ENCODE assay signal across 11 mouse cellular contexts in genomic region chr2:32842558-32842957, GRCm38 (mm10). TPM values are rescaled to one million over a fixed set of nuclear protein-coding genes. Genes with fewer than 3 reads are reported as not detected.
DNase-seq lines count a peak whose midpoint lies in the region; ATAC-seq and TF ChIP-seq lines count a peak whose summit lies in the region.
"Had no signal": no experiment of that assay in that cellular context is flagged by ENCODE, and none has a peak within 500 bp of the region (broad histone marks: within the 10 kb centered on the region; RNA-seq: fewer than 3 reads in every experiment).

No protein-coding gene starts in this region.

- peak; percentile 48 for TF ChIP-seq CTCF in heart, postnatal 0 days (IDR thresholded peaks at IDR 0.05; ENCODE audit: low read depth)
- peak; percentile 21; the same call in 1 of the 2 replicates for TF ChIP-seq CTCF in spleen, adult 2 months (IDR thresholded peaks at IDR 0.05; ENCODE audit: extremely low read depth, insufficient read depth, insufficient read length, insufficient replicate concordance)
- TF ChIP-seq CTCF in stomach, postnatal 0 days (IDR thresholded peaks at IDR 0.05; ENCODE audit: low read depth), result peak; percentile 61

- H3K4me3 ChIP-seq in heart, postnatal 0 days (ENCODE audit: low read depth, low read length), result no peak overlapping the region
- no peak overlapping the region for H3K4me3 ChIP-seq in spleen, adult 2 months (ENCODE audit: extremely low read depth, insufficient read depth, insufficient read length)
- H3K4me3 ChIP-seq in stomach, postnatal 0 days (ENCODE audit: low read depth, low read length), result no peak overlapping the region
- H3K4me3 ChIP-seq: limb, embryonic 15.5 days had no signal

- TF ChIP-seq EP300 in heart, postnatal 0 days (IDR thresholded peaks at IDR 0.05; ENCODE audit: low read depth), result no peak
- no peak for TF ChIP-seq EP300 in stomach, postnatal 0 days (optimal IDR thresholded peaks at IDR 0.05)

- no peak overlapping the region for H3K27ac ChIP-seq in heart, postnatal 0 days (ENCODE audit: low read depth)
- no peak overlapping the region for H3K27ac ChIP-seq in spleen, adult 2 months (ENCODE audit: insufficient read depth, low read length)
- no peak overlapping the region for H3K27ac ChIP-seq in stomach, postnatal 0 days (replicated peaks)

- H3K9ac ChIP-seq in heart, postnatal 0 days (replicated peaks; ENCODE audit: low read depth, low read length), result no peak overlapping the region
- no peak overlapping the region for H3K9ac ChIP-seq in stomach, postnatal 0 days (ENCODE audit: low read length)
- H3K9ac ChIP-seq: limb, embryonic 15.5 days had no signal

- no peak overlapping the region for H3K4me2 ChIP-seq in heart, postnatal 0 days (ENCODE audit: low read depth, low read length)
- no peak overlapping the region for H3K4me2 ChIP-seq in stomach, postnatal 0 days (replicated peaks; ENCODE audit: low read depth)
- H3K4me2 ChIP-seq: limb, embryonic 15.5 days had no signal

- intact Hi-C loops in heart, postnatal 14 days (cut with DNase I), result no loop called here

- no peaks in the 10 kb centered on the region for H3K27me3 ChIP-seq in heart, postnatal 0 days (ENCODE audit: control insufficient read depth, insufficient read depth, low read length)
- no peaks in the 10 kb centered on the region for H3K27me3 ChIP-seq in spleen, adult 2 months (ENCODE audit: control insufficient read depth, insufficient read depth, low read length)
- no peaks in the 10 kb centered on the region for H3K27me3 ChIP-seq in stomach, postnatal 0 days (ENCODE audit: control insufficient read depth, insufficient read depth, low read length)
- H3K27me3 ChIP-seq: limb, embryonic 15.5 days had no signal

- TF ChIP-seq POLR2A in spleen, adult 2 months (IDR thresholded peaks at IDR 0.05; ENCODE audit: low read depth, low read length), result no peak

- no peaks in the 10 kb centered on the region for H3K9me3 ChIP-seq in heart, postnatal 0 days (replicated peaks; ENCODE audit: control insufficient read depth, low read length)
- H3K9me3 ChIP-seq in stomach, postnatal 0 days (ENCODE audit: control insufficient read depth, low read length), result no peaks in the 10 kb centered on the region
- H3K9me3 ChIP-seq: limb, embryonic 15.5 days had no signal

- 48% methylated on average over 4 of the region's 4 CpGs for WGBS in heart, postnatal 0 days
- WGBS in spleen, adult 2 months, result 41% methylated on average over 4 of the region's 4 CpGs
- 39% methylated on average over 4 of the region's 4 CpGs for WGBS in stomach, postnatal 0 days

- DNase-seq in heart, postnatal 0 days (ENCODE audit: low spot score), result no peak
- DNase-seq in heart, postnatal 14 days, result no peak
- no peak for DNase-seq in spleen, adult 2 months (ENCODE audit: low read depth in 1 of 2, low spot score in 2 of 2)
- DNase-seq in spleen, adult 12 weeks (ENCODE audit: low spot score), result no peak
- peak; percentile 83 for DNase-seq in R1 (ENCODE audit: low read depth, low spot score)
- DNase-seq in stomach, postnatal 0 days (ENCODE audit: low spot score), result no peak
- DNase-seq in urinary bladder, adult 2 months (ENCODE audit: low spot score), result no peak
- no peak for DNase-seq in urinary bladder, postnatal 14 days (ENCODE audit: low spot score)
- DNase-seq: heart, postnatal 4 days had no signal

- ATAC-seq in heart, postnatal 0 days (ENCODE audit: insufficient read depth, low read depth), result no peak
- no peak for ATAC-seq in stomach, postnatal 0 days (ENCODE audit: low FRiP score, low TSS enrichment)

- H3K36me3 ChIP-seq in heart, postnatal 0 days (replicated peaks; ENCODE audit: control insufficient read depth, insufficient read depth, low read length), result no peaks in the 10 kb centered on the region
- H3K36me3 ChIP-seq in spleen, adult 2 months (ENCODE audit: control insufficient read depth, insufficient read depth, low read length), result no peaks in the 10 kb centered on the region
- no peaks in the 10 kb centered on the region for H3K36me3 ChIP-seq in stomach, postnatal 0 days (ENCODE audit: control insufficient read depth, insufficient read depth, low read length)

- H3K4me1 ChIP-seq in heart, postnatal 0 days (ENCODE audit: control insufficient read depth, insufficient read depth), result peaks cover 28% of the 10 kb centered on the region
- no peaks in the 10 kb centered on the region; the same call in 1 of the 2 replicates for H3K4me1 ChIP-seq in spleen, adult 2 months (ENCODE audit: control insufficient read depth, insufficient read depth, insufficient read length)
- H3K4me1 ChIP-seq in stomach, postnatal 0 days (replicated peaks; ENCODE audit: control insufficient read depth, insufficient read depth), result no peaks in the 10 kb centered on the region

RNA-seq across cellular contexts. Expression of gene Stxbp1, which starts 4.5 kb away (rescaled TPM):
- 12.6 and 46.0 TPM in 2 replicates for total RNA-seq in heart, postnatal 0 days (2014; rRNA removed; ENCODE audit: low replicate concordance)
- polyA plus RNA-seq in heart, postnatal 0 days (2015; fragmentation: Nextera tagmentation; extraction: Ambion mirVana), result 20.9 and 23.5 TPM in 2 replicates
- total RNA-seq in heart, postnatal 14 days (2021), result 10 to 100 TPM; 19.5 to 22.7 TPM
- 5.5 and 5.6 TPM in 2 replicates for polyA plus RNA-seq in spleen, adult 2 months (2012; rRNA removed)
- polyA plus RNA-seq in stomach, postnatal 0 days (2015; fragmentation: Nextera tagmentation; extraction: Ambion mirVana), result 9.3 and 9.5 TPM in 2 replicates
- 15.8 and 19.8 TPM in 2 replicates for polyA plus RNA-seq in urinary bladder, adult 2 months (2012; rRNA removed)

RNA-seq across cellular contexts. Expression of gene Fam129b, which starts 33.4 kb away (rescaled TPM):
- 59.6 and 60.1 TPM in 2 replicates for total RNA-seq in heart, postnatal 0 days (2014; rRNA removed; ENCODE audit: low replicate concordance)
- polyA plus RNA-seq in heart, postnatal 0 days (2015; fragmentation: Nextera tagmentation; extraction: Ambion mirVana), result 25.2 and 25.3 TPM in 2 replicates
- 10 to 100 TPM; 31.2 to 33.4 TPM for total RNA-seq in heart, postnatal 14 days (2021)
- 11.0 and 11.6 TPM in 2 replicates for polyA plus RNA-seq in spleen, adult 2 months (2012; rRNA removed)
- polyA plus RNA-seq in stomach, postnatal 0 days (2015; fragmentation: Nextera tagmentation; extraction: Ambion mirVana), result 90.7 and 101 TPM in 2 replicates
- polyA plus RNA-seq in urinary bladder, adult 2 months (2012; rRNA removed), result 99.6 and 102 TPM in 2 replicates

RNA-seq across cellular contexts. Expression of gene Cfap157, which starts 58.3 kb away (rescaled TPM):
- not detected in 2 replicates for total RNA-seq in heart, postnatal 0 days (2014; rRNA removed; ENCODE audit: low replicate concordance)
- polyA plus RNA-seq in heart, postnatal 0 days (2015; fragmentation: Nextera tagmentation; extraction: Ambion mirVana), result 0.22 and 0.56 TPM in 2 replicates
- under 1 TPM; 0.17 to 0.24 TPM for total RNA-seq in heart, postnatal 14 days (2021)
- polyA plus RNA-seq in spleen, adult 2 months (2012; rRNA removed), result not detected in 2 replicates
- polyA plus RNA-seq in stomach, postnatal 0 days (2015; fragmentation: Nextera tagmentation; extraction: Ambion mirVana), result 0.63 and 1.1 TPM in 2 replicates
- 0.29 and 0.41 TPM in 2 replicates for polyA plus RNA-seq in urinary bladder, adult 2 months (2012; rRNA removed)
- total RNA-seq: heart, postnatal 4 days; monocyte, adult 5-6 weeks had no signal
